Mouse (Mus musculus) liver, embryonic 16.5 days (tissue): Measurements from ENCODE around the gene Rab11fip3. TPM values are rescaled to one million over a fixed set of nuclear protein-coding genes. Genes with fewer than 3 reads are reported as not detected.
A peak's percentile ranks its signal among the peaks of the same experiment; 100 is the strongest.

ENCODE experiments used
- ATAC-seq: fragments of 200-750 bp; cut with Nextera tagmentation; 2 replicates; pipeline ENCODE4 v1.8.0; 2017; ENCODE audit warnings: low read depth, mild to moderate bottlenecking, moderate number of reproducible peaks, moderate library complexity
- H3K27ac ChIP-seq: fragments of 300-500 bp; sonication (generic); 2 replicates; pipeline ENCODE4 v1.5.1; 2014; ENCODE audit warnings: mild to moderate bottlenecking, low read length
- H3K27me3 ChIP-seq: fragments of 300-500 bp; sonication (generic); 2 replicates; pipeline ENCODE4 v1.6.1; 2014; ENCODE audit warnings: low read depth, low read length, mixed read lengths; ENCODE audit not compliant: control insufficient read depth, insufficient read depth
- H3K36me3 ChIP-seq: fragments of 300-500 bp; sonication (generic); 2 replicates; pipeline ENCODE4 v1.6.1; 2014; ENCODE audit warnings: mild to moderate bottlenecking; ENCODE audit not compliant: control insufficient read depth, insufficient read depth
- H3K4me1 ChIP-seq: fragments of 300-500 bp; sonication (generic); 2 replicates; pipeline ENCODE4 v1.6.1; 2014; ENCODE audit warnings: low read depth, low read length, mixed read lengths; ENCODE audit not compliant: control insufficient read depth
- H3K4me2 ChIP-seq: fragments of 300-500 bp; sonication (generic); 2 replicates; pipeline ENCODE4 v1.6.1; 2014; ENCODE audit warnings: low read depth, low read length, mixed read lengths
- H3K4me3 ChIP-seq: fragments of 300-500 bp; sonication (generic); 2 replicates; pipeline ENCODE4 v1.5.1; 2014; ENCODE audit warnings: low read depth, mild to moderate bottlenecking, low read length
- H3K9ac ChIP-seq: fragments of 300-500 bp; sonication (generic); 2 replicates; pipeline ENCODE4 v1.6.1; 2014; ENCODE audit warnings: low read depth, low read length
- H3K9me3 ChIP-seq: fragments of 300-500 bp; sonication (generic); replicated peaks from 2 replicates; pipeline ENCODE4 v1.6.1; 2016; ENCODE audit warnings: low read length; ENCODE audit not compliant: control insufficient read depth
- WGBS: fragments of 180-500 bp; shearing (Covaris S2); extraction: QIAGEN DNeasy Blood & Tissue Kit; methylation state at CpG from one replicate; pipeline ENCODE4 v1.1.7; 2014; ENCODE audit not compliant: insufficient replicate concordance; 5-methylcytosine and 5-hydroxymethylcytosine counted together
- polyA plus RNA-seq: library from polyadenylated mRNA; unstranded; fragments of >200 nt; fragmentation: Nextera tagmentation; extraction: Ambion mirVana; gene quantifications from 2 replicates; pipeline ENCODE4 v1.2.1, GENCODE M21; 2015

The Rab11fip3 gene
- polyA plus RNA-seq, 1 experiment from 2014 or later = 1.7 TPM

DNA sequence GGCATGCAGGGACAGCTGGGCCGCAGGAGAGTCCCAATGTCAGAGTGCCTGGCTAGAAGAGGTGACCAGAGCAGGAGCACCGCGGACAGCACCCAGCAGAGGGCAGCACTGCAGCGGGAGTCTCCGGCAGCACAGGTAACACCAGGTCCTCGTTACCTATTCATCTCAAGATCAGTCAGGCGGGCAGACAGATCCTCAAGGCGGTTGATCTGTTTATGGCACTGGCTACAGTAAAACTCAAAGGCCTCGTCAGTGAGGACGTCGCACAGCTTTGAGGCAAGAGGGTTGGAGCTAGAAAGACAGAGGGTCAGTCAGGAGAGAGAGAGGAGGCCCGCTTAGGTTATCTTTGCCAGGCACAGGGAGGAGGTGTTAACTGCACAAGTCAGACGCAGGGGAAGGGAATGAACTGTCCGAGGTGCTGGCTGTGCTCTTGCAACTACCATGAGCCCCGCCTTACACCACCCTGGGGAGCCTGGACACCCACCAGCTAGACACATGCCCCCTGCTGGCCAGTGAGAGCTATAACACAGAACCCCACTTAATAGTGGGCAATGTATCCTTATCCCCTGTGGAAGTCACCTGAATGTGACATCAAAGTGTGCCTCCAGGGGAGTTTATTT is 57.4 kb downstream of the Rab11fip3 start:
- Histone ChIP-seq H3K27ac (peak overlapping the region; percentile 69), H3K27me3 (no peaks in the 10 kb centered on the region), H3K9ac (peak overlapping the region; percentile 44; the same call in 1 of the 2 replicates), H3K9me3 (no peaks in the 10 kb centered on the region), H3K36me3 (no peaks in the 10 kb centered on the region), H3K4me1 (peaks cover 18% of the 10 kb centered on the region), H3K4me3 (peak overlapping the region; percentile 43), H3K4me2 (peak overlapping the region; percentile 74)
- WGBS = 3% methylated on average over 15 of the region's 15 CpGs
- peak; percentile 92 for ATAC-seq

DNA sequence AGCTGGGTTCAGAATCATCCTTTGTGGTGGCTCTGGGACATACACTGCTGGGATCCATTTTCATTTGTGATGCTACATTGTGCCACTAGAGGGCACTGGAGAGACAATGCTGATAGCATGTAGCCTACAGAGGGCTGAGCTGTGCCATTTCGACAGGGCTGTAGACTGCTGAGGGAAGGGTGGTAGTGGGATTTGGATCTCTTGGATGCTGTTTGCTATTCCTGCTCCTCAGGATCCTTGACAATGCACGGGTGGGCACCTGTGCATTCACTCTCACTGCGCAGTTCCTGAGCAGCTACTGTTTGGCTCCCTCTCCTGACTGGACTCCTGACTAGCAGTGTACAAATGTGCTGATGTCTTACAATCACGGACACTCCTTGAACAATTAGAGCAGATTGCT is 59.8 kb downstream of the Rab11fip3 start:
- H3K4me3 ChIP-seq = no peak overlapping the region
- H3K4me2 ChIP-seq = no peak overlapping the region
- peak; percentile 49 for ATAC-seq

DNA sequence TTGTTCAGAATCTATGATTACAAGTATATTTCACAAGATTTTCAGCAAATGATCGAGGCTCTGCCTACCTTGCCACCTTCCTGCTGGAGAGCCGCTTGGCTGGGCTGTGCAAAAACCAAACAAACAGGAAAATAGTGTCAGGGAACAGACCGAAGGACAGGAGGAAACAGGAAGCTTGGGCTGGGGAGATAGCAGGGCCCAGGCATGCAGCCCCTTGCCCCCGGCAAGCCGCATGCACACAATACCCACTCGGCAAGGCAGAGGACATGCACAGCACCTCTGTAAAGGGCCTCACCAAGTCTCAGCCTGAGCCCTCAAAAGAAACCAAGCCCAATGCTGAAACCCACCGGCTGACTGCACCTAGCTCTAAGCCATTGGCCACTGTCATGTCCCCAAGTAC is 60.6 kb downstream of the Rab11fip3 start:
- Histone ChIP-seq H3K27me3 (no peaks in the 10 kb centered on the region), H3K9ac (no peak overlapping the region), H3K9me3 (no peaks in the 10 kb centered on the region), H3K4me2 (no peak overlapping the region), H3K27ac (no peak overlapping the region), H3K36me3 (no peaks in the 10 kb centered on the region), H3K4me1 (peaks cover 22% of the 10 kb centered on the region), H3K4me3 (no peak overlapping the region)
- ATAC-seq = no peak
- WGBS = 21% methylated on average over 7 of the region's 7 CpGs

More for the DNA sequence above, 59.8 kb downstream of the Rab11fip3 start:
- WGBS = 22% methylated on average over 4 of the region's 4 CpGs
- Histone ChIP-seq H3K4me1 (peaks cover 22% of the 10 kb centered on the region), H3K27ac (no peak overlapping the region), H3K9me3 (no peaks in the 10 kb centered on the region), H3K27me3 (no peaks in the 10 kb centered on the region), H3K36me3 (no peaks in the 10 kb centered on the region), H3K9ac (no peak overlapping the region)

DNA sequence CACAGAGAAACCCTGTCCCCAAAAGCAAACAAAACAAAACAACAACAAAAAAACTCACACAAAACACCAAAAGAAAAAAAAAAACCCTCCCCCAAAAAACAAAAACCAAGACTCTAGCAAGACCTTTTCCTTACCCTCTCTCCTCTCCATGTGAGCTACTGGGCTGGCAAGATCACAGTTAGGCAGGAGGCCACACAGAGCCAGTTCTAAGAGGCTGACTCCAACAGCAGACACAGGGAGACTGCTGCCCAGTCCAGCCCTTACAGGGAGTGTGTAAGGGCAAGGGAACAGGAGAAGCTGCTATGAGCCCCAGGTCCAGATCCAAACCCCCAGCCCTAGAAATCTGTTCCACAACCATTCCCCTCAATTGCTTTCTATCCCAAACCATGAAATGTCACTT is 61.0 kb downstream of the Rab11fip3 start:
- no peaks in the 10 kb centered on the region for H3K36me3 ChIP-seq
- H3K9me3 ChIP-seq = no peaks in the 10 kb centered on the region
- no peak overlapping the region for H3K27ac ChIP-seq
- H3K9ac ChIP-seq = no peak overlapping the region
- H3K4me2 ChIP-seq = no peak overlapping the region
- H3K27me3 ChIP-seq = no peaks in the 10 kb centered on the region
- peaks cover 22% of the 10 kb centered on the region for H3K4me1 ChIP-seq
- ATAC-seq = no peak
- H3K4me3 ChIP-seq = no peak overlapping the region

DNA sequence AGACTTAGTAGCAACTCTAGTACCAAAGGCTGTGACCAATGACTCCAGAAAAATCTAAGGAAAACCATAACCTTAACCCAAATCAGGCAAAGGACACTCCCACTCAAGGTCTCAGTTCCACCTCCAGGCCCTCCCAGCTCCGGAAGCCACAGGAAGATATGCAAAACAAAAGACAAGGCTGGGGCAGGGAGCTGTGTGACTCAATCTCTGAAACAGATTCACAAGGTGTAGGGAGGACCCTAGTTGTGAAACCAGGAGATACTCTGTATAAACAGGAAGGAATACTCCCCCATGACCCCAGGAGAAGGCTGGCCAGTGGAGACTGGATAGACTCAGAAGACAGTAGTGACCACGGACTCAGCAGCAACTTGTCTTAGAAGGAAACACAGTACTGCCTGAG is 61.7 kb downstream of the Rab11fip3 start:
- H3K9me3 ChIP-seq = no peaks in the 10 kb centered on the region
- H3K4me3 ChIP-seq = no peak overlapping the region
- WGBS = 12% methylated on average over 2 of the region's 2 CpGs
- no peaks in the 10 kb centered on the region for H3K36me3 ChIP-seq
- H3K27me3 ChIP-seq = no peaks in the 10 kb centered on the region
- no peak for ATAC-seq
- no peak overlapping the region for H3K4me2 ChIP-seq
- no peak overlapping the region for H3K27ac ChIP-seq
- no peak overlapping the region for H3K9ac ChIP-seq
- H3K4me1 ChIP-seq = peaks cover 22% of the 10 kb centered on the region

DNA sequence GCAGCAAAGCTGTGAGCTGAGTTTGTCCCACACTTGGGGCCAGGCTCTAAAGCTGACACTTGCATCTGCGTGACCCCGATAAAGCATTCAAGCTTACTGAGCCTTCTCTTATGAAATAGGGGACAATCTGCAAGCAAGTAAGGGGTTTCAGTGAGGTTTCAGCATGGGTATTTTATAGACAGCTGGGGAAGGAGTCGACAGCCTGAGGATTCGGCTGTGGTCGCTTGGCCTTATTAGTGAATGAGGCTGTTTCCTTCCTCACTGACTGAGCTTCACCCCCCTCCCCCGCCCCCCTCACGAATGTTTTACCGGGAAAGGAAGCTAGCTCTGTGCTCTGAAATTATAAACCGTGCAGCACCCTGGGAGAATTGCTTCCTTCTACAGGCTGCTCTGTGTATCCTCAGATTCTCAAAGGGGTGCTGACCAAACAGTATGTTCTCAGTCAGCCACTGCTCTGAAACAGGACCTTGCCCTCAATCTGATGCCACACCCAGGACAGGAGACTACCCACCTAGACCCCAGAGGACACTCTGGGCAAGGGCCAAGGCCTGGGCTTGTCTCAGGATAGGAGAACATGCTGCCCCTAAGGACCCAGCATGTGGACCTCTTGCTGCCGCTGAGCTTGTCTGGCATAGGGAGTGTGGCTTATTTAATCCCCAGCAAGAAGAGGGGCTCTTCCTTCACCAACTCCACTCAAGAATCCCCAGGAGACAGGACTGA is 63.5 kb downstream of the Rab11fip3 start:
- no peaks in the 10 kb centered on the region for H3K9me3 ChIP-seq
- no peak for ATAC-seq
- no peak overlapping the region for H3K4me3 ChIP-seq
- H3K27me3 ChIP-seq = no peaks in the 10 kb centered on the region
- H3K4me2 ChIP-seq = no peak overlapping the region
- H3K27ac ChIP-seq = no peak overlapping the region
- WGBS = 18% methylated on average over 10 of the region's 10 CpGs
- H3K9ac ChIP-seq = no peak overlapping the region
- peaks cover 11% of the 10 kb centered on the region for H3K4me1 ChIP-seq
- no peaks in the 10 kb centered on the region for H3K36me3 ChIP-seq

DNA sequence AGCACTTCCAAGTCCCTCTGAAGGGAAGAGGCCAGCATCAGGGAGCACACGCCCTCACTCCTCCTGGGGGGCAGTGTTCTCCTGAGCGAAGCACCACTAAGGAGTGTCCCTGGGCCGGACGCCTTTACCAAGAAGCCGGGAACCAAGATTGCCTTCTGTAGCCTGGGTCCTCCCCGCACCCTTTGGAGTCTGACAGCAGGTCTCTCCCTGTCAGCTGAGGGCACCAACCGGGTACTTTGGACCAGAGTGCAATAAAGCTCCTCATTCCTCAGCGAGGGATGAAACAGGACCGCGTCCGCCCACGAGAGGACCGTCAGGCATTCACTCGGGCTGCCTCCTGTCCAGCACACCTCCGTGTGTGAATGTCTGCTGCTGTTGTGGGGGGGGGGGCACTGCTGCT is 64.6 kb downstream of the Rab11fip3 start:
- no peak for ATAC-seq
- Histone ChIP-seq H3K4me1 (peaks cover 10% of the 10 kb centered on the region), H3K9ac (no peak overlapping the region), H3K36me3 (no peaks in the 10 kb centered on the region), H3K9me3 (no peaks in the 10 kb centered on the region), H3K27ac (no peak overlapping the region), H3K4me3 (no peak overlapping the region), H3K27me3 (no peaks in the 10 kb centered on the region), H3K4me2 (no peak overlapping the region)
- 80% methylated on average over 15 of the region's 15 CpGs for WGBS

DNA sequence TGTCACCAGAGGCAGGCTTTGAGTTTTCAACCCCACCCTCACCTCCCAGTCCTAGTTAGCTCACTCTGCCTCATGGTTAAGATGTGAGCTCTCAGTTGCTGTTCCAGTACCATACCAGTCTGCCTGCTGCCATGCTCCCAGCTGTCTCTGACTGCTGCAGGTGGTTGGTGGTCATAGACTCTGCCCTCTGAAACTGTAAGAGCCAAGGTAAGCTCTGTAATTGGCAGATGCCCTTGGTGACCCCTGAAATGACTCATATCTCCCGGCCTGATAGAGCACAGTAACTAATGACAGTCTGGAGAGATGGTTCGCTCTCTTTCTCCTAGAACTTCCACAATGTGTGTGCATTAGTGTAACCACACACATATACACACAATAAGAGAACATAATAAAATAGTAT is 65.5 kb downstream of the Rab11fip3 start:
- no peaks in the 10 kb centered on the region for H3K9me3 ChIP-seq
- H3K9ac ChIP-seq = no peak overlapping the region
- H3K27me3 ChIP-seq = no peaks in the 10 kb centered on the region
- H3K4me1 ChIP-seq = peaks cover 5% of the 10 kb centered on the region
- WGBS = 74% methylated on average over 2 of the region's 2 CpGs
- ATAC-seq = no peak
- H3K4me2 ChIP-seq = no peak overlapping the region
- H3K27ac ChIP-seq = no peak overlapping the region
- no peak overlapping the region for H3K4me3 ChIP-seq
- H3K36me3 ChIP-seq = no peaks in the 10 kb centered on the region

DNA sequence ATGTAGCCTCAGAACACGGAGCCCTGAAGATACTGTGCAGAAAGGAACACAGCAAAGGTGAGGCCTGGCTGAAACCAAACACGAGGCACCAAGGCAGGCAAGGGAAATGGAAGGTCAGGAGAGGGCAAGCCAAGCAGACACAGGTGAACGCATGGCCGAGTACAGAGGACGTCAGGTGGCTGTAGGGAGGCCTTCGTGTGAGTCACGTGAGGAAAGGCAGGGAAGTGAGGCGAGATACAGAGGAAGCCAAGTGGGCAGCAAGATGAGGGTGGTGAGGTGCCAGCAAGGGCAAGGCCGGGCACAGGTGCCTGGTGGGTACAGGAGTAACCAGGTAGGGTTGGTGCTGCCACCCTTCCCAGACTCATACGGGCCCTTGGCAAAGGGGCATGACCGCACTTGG is 70.9 kb downstream of the Rab11fip3 start:
- Histone ChIP-seq H3K4me1 (peaks cover 2% of the 10 kb centered on the region), H3K9me3 (no peaks in the 10 kb centered on the region), H3K36me3 (no peaks in the 10 kb centered on the region), H3K27ac (no peak overlapping the region), H3K4me3 (no peak overlapping the region), H3K27me3 (no peaks in the 10 kb centered on the region), H3K9ac (no peak overlapping the region), H3K4me2 (no peak overlapping the region)
- WGBS = 74% methylated on average over 11 of the region's 11 CpGs
- ATAC-seq = no peak
